16 mouse cellular contexts compared by ENCODE assay signal in genomic region chr4:101296836-101297235, GRCm38 (mm10).
"Had no signal": no experiment of that assay in that cellular context is flagged by ENCODE, and none has a peak within 500 bp of the region (broad histone marks: within the 10 kb centered on the region; RNA-seq: fewer than 3 reads in every experiment).

No protein-coding gene starts in this region.

- DNase-seq: kidney, adult 11 months; kidney, adult 8-10 months; kidney, postnatal 10 days; kidney, postnatal 36 days; layer of hippocampus, postnatal 36 days; liver, embryonic 13.5 days; lung, adult 2 months; lung, postnatal 14 days; retina, postnatal 1 day; right cerebral cortex, postnatal 25 days; thymus, adult 18-20 months; thymus, postnatal 36 days had no signal

- H3K36me3 ChIP-seq: kidney, embryonic 15.5 days; liver, embryonic 13.5 days; midbrain, embryonic 12.5 days; midbrain, embryonic 15.5 days; neural tube, embryonic 13.5 days had no signal

- H3K27me3 ChIP-seq: kidney, embryonic 15.5 days had no signal
